Mouse (Mus musculus) MEL (cell line): ENCODE measurements around the gene Hormad1. TPM values are rescaled to one million over a fixed set of nuclear protein-coding genes. Genes with fewer than 3 reads are reported as not detected.

Experiments used
- DNase-seq: peaks from one replicate; pipeline ENCODE4 v3.0.0; 2011; ENCODE audit warnings: low read depth, low spot score
- H3K27ac ChIP-seq: 2 replicates; pipeline ENCODE4 v1.5.1; 2012; ENCODE audit warnings: low read depth, mild to moderate bottlenecking, control low read depth, low read length, moderate library complexity; ENCODE audit not compliant: control insufficient read depth
- H3K27me3 ChIP-seq, 2 experiments: fragments of 150-350 bp in 1 of 2; sonication (generic) in 1 of 2; 2 replicates each; pipeline ENCODE4 v1.6.1; 2012; ENCODE audit warnings: low read length in 2 of 2, mild to moderate bottlenecking in 2 of 2, improper control_type of control experiment in 1 of 2, moderate library complexity in 1 of 2; ENCODE audit not compliant: insufficient read depth in 2 of 2, control insufficient read depth in 1 of 2
- H3K36me3 ChIP-seq, 2 experiments: 2 replicates each; pipeline ENCODE4 v1.6.1; 2012 to 2014; ENCODE audit warnings: low read length in 2 of 2, improper control_type of control experiment in 1 of 2, inconsistent platforms in 1 of 2, mild to moderate bottlenecking in 1 of 2; ENCODE audit not compliant: insufficient read depth in 2 of 2, control insufficient read depth in 1 of 2
- H3K4me1 ChIP-seq, 2 experiments: fragments of 150-350 bp in 1 of 2; sonication (generic) in 1 of 2; 2 replicates each; pipeline ENCODE4 v1.6.1; 2012; ENCODE audit warnings: low read length in 2 of 2, improper control_type of control experiment in 1 of 2, mild to moderate bottlenecking in 1 of 2; ENCODE audit not compliant: insufficient read depth in 2 of 2, control insufficient read depth in 1 of 2
- H3K4me3 ChIP-seq, 2 experiments: fragments of 150-350 bp in 1 of 2; sonication (generic) in 1 of 2; 2 replicates each; pipeline ENCODE4 v1.5.1; 2012; ENCODE audit warnings: low read depth in 2 of 2, low read length in 2 of 2, mild to moderate bottlenecking in 2 of 2, moderate library complexity in 2 of 2, control low read depth in 1 of 2, improper control_type of control experiment in 1 of 2; ENCODE audit not compliant: control insufficient read depth in 1 of 2, insufficient read depth in 1 of 2
- H3K79me2 ChIP-seq: 2 replicates; pipeline ENCODE4 v1.6.1; 2012; ENCODE audit warnings: mild to moderate bottlenecking, low read length, moderate library complexity; ENCODE audit not compliant: control insufficient read depth, poor library complexity, insufficient read depth
- H3K9ac ChIP-seq: 2 replicates; pipeline ENCODE4 v1.6.1; 2012; ENCODE audit warnings: low read depth, mild to moderate bottlenecking, control low read depth, low read length, moderate library complexity; ENCODE audit not compliant: control insufficient read depth, poor library complexity, severe bottlenecking
- H3K9me3 ChIP-seq: fragments of 150-350 bp; sonication (generic); replicated peaks from 2 replicates; pipeline ENCODE4 v1.6.1; 2012; ENCODE audit warnings: mild to moderate bottlenecking, low read length, improper control_type of control experiment, moderate library complexity; ENCODE audit not compliant: insufficient read depth
- CTCF ChIP-seq, 3 experiments: IDR thresholded peaks in 2 of 3; conservative IDR thresholded peaks in 1 of 3; 2 replicates each; pipeline ENCODE4 v1.5.1; 2011 to 2012; ENCODE audit warnings: low read length in 3 of 3, low read depth in 2 of 3, mild to moderate bottlenecking in 2 of 3, improper control_type of control experiment in 1 of 3, inconsistent platforms in 1 of 3, mixed read lengths in 1 of 3, moderate library complexity in 1 of 3; ENCODE audit not compliant: control insufficient read depth in 1 of 3, insufficient read depth in 1 of 3, poor library complexity in 1 of 3, severe bottlenecking in 1 of 3
- E2F4 ChIP-seq: IDR thresholded peaks from 2 replicates; pipeline ENCODE4 v1.6.1; 2011; ENCODE audit warnings: low read depth, low read length, improper control_type of control experiment, borderline replicate concordance
- ELF1 ChIP-seq: IDR thresholded peaks from 2 replicates; pipeline ENCODE4 v1.6.1; 2014; ENCODE audit warnings: low read depth, mild to moderate bottlenecking, inconsistent platforms, low read length, improper control_type of control experiment, moderate library complexity
- ETS1 ChIP-seq: IDR thresholded peaks from 2 replicates; pipeline ENCODE4 v1.6.1; 2012; ENCODE audit warnings: low read depth, mild to moderate bottlenecking, inconsistent platforms, low read length, improper control_type of control experiment, moderate library complexity
- GABPA ChIP-seq: IDR thresholded peaks from 2 replicates; pipeline ENCODE4 v1.6.1; 2012; ENCODE audit warnings: low read depth, mild to moderate bottlenecking, inconsistent platforms, low read length, improper control_type of control experiment, moderate library complexity
- GATA1 ChIP-seq: IDR thresholded peaks from 2 replicates; pipeline ENCODE4 v1.6.1; 2011; ENCODE audit warnings: low read depth, low read length, improper control_type of control experiment
- HCFC1 ChIP-seq: IDR thresholded peaks from 2 replicates; pipeline ENCODE4 v1.6.1; 2012; ENCODE audit warnings: low read depth, mild to moderate bottlenecking, inconsistent platforms, low read length, improper control_type of control experiment, moderate library complexity
- JUND ChIP-seq: IDR thresholded peaks from 2 replicates; pipeline ENCODE4 v1.6.1; 2011; ENCODE audit warnings: low read depth, mild to moderate bottlenecking, improper control_type of control experiment, low read length
- KAT2A ChIP-seq: conservative IDR thresholded peaks from 2 replicates; pipeline ENCODE4 v1.6.1; 2012; ENCODE audit warnings: low read depth, low read length, improper control_type of control experiment, inconsistent platforms
- MAFK ChIP-seq: IDR thresholded peaks from 2 replicates; pipeline ENCODE4 v1.6.1; 2011; ENCODE audit warnings: low read depth, mild to moderate bottlenecking, low read length, improper control_type of control experiment, borderline replicate concordance
- MAX ChIP-seq: IDR thresholded peaks from 2 replicates; pipeline ENCODE4 v1.6.1; 2011; ENCODE audit warnings: low read length, improper control_type of control experiment
- MEF2A ChIP-seq: IDR thresholded peaks from 2 replicates; pipeline ENCODE4 v1.6.1; 2014; ENCODE audit warnings: low read depth, mild to moderate bottlenecking, inconsistent platforms, low read length, improper control_type of control experiment; ENCODE audit not compliant: poor library complexity, insufficient replicate concordance, severe bottlenecking; ENCODE audit errors: extremely low read depth
- MYC ChIP-seq: IDR thresholded peaks from 2 replicates; pipeline ENCODE4 v1.6.1; 2011; ENCODE audit warnings: low read depth, mild to moderate bottlenecking, low read length, improper control_type of control experiment, moderate library complexity
- NELFE ChIP-seq: IDR thresholded peaks from 2 replicates; pipeline ENCODE4 v1.6.1; 2011; ENCODE audit warnings: low read depth, low read length, improper control_type of control experiment
- POLR2A ChIP-seq, 2 experiments: IDR thresholded peaks; 2 replicates each; pipeline ENCODE4 v1.6.1; 2011 to 2012; ENCODE audit warnings: low read length in 2 of 2, mild to moderate bottlenecking in 2 of 2, control low read depth in 1 of 2, improper control_type of control experiment in 1 of 2, low read depth in 1 of 2, moderate library complexity in 1 of 2; ENCODE audit not compliant: control insufficient read depth in 1 of 2, insufficient read depth in 1 of 2, poor library complexity in 1 of 2
- POLR2AphosphoS2 ChIP-seq: IDR thresholded peaks from 2 replicates; pipeline ENCODE4 v1.6.1; 2011; ENCODE audit warnings: low read length, improper control_type of control experiment
- POLR2AphosphoS5 ChIP-seq: IDR thresholded peaks from 2 replicates; pipeline ENCODE4 v1.6.1; 2012; ENCODE audit warnings: low read depth, borderline replicate concordance, mild to moderate bottlenecking, inconsistent platforms, low read length, moderate library complexity, mixed read lengths
- RCOR1 ChIP-seq: IDR thresholded peaks from 2 replicates; pipeline ENCODE4 v1.6.1; 2012; ENCODE audit warnings: low read depth, mild to moderate bottlenecking, inconsistent platforms, low read length, improper control_type of control experiment
- TAL1 ChIP-seq: IDR thresholded peaks from 2 replicates; pipeline ENCODE4 v1.6.1; 2012; ENCODE audit warnings: mild to moderate bottlenecking, inconsistent platforms, low read length, moderate library complexity, mixed read lengths
- TBP ChIP-seq: IDR thresholded peaks from 2 replicates; pipeline ENCODE4 v1.8.0; 2011; ENCODE audit warnings: low read depth, low read length, improper control_type of control experiment
- TCF12 ChIP-seq: IDR thresholded peaks from 2 replicates; pipeline ENCODE4 v1.6.1; 2014; ENCODE audit warnings: low read depth, mild to moderate bottlenecking, inconsistent platforms, low read length, improper control_type of control experiment, moderate library complexity
- USF2 ChIP-seq, 2 experiments: IDR thresholded peaks; 2 replicates each; pipeline ENCODE4 v1.6.1; 2011 to 2012; ENCODE audit warnings: improper control_type of control experiment in 2 of 2, low read length in 2 of 2, borderline replicate concordance in 1 of 2, inconsistent platforms in 1 of 2, low read depth in 1 of 2, mild to moderate bottlenecking in 1 of 2; ENCODE audit not compliant: insufficient read depth in 1 of 2
- ZC3H11A ChIP-seq: IDR thresholded peaks from 2 replicates; pipeline ENCODE4 v1.6.1; 2012; ENCODE audit warnings: low read depth, mild to moderate bottlenecking, inconsistent platforms, low read length, improper control_type of control experiment
- ZNF384 ChIP-seq: IDR thresholded peaks from 2 replicates; pipeline ENCODE4 v1.6.1; 2012; ENCODE audit warnings: low read depth, mild to moderate bottlenecking, inconsistent platforms, low read length, improper control_type of control experiment
- polyA plus RNA-seq, 2 experiments: library from polyadenylated mRNA; stranded (reverse) in 1 of 2; unstranded in 1 of 2; fragments of >175 nt in 1 of 2; fragments of >200 nt in 1 of 2; gene quantifications; 2 replicates each; pipeline versions ENCODE4 v1.2.1 to v1.2.4; 2012; ENCODE audit warnings: low replicate concordance in 2 of 2, low read depth in 1 of 2; ENCODE audit not compliant: insufficient read length in 2 of 2, insufficient read depth in 1 of 2, missing spikeins in 1 of 2
- total RNA-seq: library from RNA; depleted of rRNA; stranded (reverse); fragments of 300-350 nt; gene quantifications from 2 replicates; pipeline ENCODE4 v1.2.3, GENCODE M21; 2012

Gene Hormad1
- total and polyA plus RNA-seq, 3 experiments, result not detected

- Histone ChIP-seq H3K27ac (peak overlapping the region; percentile 72), H3K4me3 (peak overlapping the region; percentile 42 to 54), H3K4me1 (peaks cover 23 to 37% of the 10 kb centered on the region in 2 experiments), H3K27me3 (peaks cover 3% of the 10 kb centered on the region in 2 experiments; a peak in 2 of 4 replicates), H3K9ac (peak overlapping the region; percentile 55), H3K79me2 (no peaks in the 10 kb centered on the region), H3K9me3 (no peaks in the 10 kb centered on the region), H3K36me3 (peaks cover 0 to 34% of the 10 kb centered on the region in 2 experiments; a peak in 2 of 4 replicates)
- TF ChIP-seq ZC3H11A (no peak), TCF12 (no peak), ZNF384 (no peak), CTCF (IDR thresholded peaks at IDR 0.05 in 2 of 3, conservative IDR thresholded peaks at IDR 0.05 in 1 of 3; ENCODE audit: control insufficient read depth in 1 of 3, insufficient read depth in 1 of 3, low read depth in 2 of 3, low read length in 3 of 3, poor library complexity in 1 of 3, severe bottlenecking in 1 of 3) (no peak), MEF2A (no peak), ETS1 (no peak), GABPA (no peak), GATA1 (peak; percentile 50; the same call in 1 of the 2 replicates), E2F4 (no peak), ELF1 (no peak), TBP (peak; percentile 49), POLR2A (IDR thresholded peaks at IDR 0.05; ENCODE audit: control insufficient read depth in 1 of 2, insufficient read depth in 1 of 2, low read depth in 1 of 2, low read length in 2 of 2, poor library complexity in 1 of 2) (peak in 1 of 2 experiments; percentile 54; a peak in 2 of 4 replicates), NELFE (no peak), KAT2A (no peak), MAX (no peak), MAFK (no peak), JUND (no peak), POLR2AphosphoS2 (no peak)
- peak; percentile 89 for DNase-seq
These were observed 40.6 kb upstream of the Hormad1 start for GRCm38 (mm10) chr3:95518891-95519290.

DNA sequence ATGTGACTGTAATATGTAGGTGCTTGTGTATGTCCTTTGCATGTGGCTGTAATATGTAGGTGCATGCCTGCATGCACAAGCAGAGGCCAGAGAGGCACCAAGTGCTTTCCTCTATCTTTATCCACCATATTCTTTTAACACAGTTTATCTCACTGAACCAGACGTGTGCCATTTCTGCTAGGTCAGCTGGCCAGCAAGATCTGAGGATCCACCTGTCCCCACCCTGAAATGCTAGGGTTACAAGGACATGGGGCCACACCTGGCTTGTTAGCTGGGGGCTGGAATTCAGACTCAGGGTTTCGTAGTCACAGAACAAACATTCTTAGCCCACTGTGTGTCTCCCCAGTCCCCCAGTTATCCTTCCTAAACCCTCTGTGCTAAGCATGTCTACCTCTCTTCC, 40.2 kb upstream of the Hormad1 start:
- DNase-seq, result peak; percentile 78
- H3K79me2 ChIP-seq, result no peaks in the 10 kb centered on the region
- peak overlapping the region; percentile 42 to 54 for H3K4me3 ChIP-seq
- TF ChIP-seq ELF1 (no peak), CTCF (IDR thresholded peaks at IDR 0.05 in 2 of 3, conservative IDR thresholded peaks at IDR 0.05 in 1 of 3; ENCODE audit: control insufficient read depth in 1 of 3, insufficient read depth in 1 of 3, low read depth in 2 of 3, low read length in 3 of 3, poor library complexity in 1 of 3, severe bottlenecking in 1 of 3) (no peak), KAT2A (no peak), GATA1 (peak; percentile 91), USF2 (IDR thresholded peaks at IDR 0.05; ENCODE audit: borderline replicate concordance in 1 of 2, insufficient read depth in 1 of 2, low read depth in 1 of 2, low read length in 2 of 2) (no peak), MYC (no peak), JUND (no peak), RCOR1 (no peak), TAL1 (peak; percentile 99), HCFC1 (no peak), POLR2AphosphoS5 (no peak)
- H3K27me3 ChIP-seq, result peaks cover 3% of the 10 kb centered on the region in 2 experiments; a peak in 2 of 4 replicates
- peaks cover 23 to 37% of the 10 kb centered on the region in 2 experiments for H3K4me1 ChIP-seq
- no peaks in the 10 kb centered on the region for H3K9me3 ChIP-seq
- H3K9ac ChIP-seq, result peak overlapping the region; percentile 55
- H3K36me3 ChIP-seq, result peaks cover 0 to 34% of the 10 kb centered on the region in 2 experiments; a peak in 2 of 4 replicates
- H3K27ac ChIP-seq, result peak overlapping the region; percentile 72
